Mouse (Mus musculus): ENCODE measurements at regions not wholly inside any gene's neighbourhood (a gene's known extent, or its start where the extent isn't known, plus 50 kb on each side); places are given as distances from the start of the nearest gene placed in this dataset.

- TF ChIP-seq POLR2A (IDR thresholded peaks at IDR 0.05; ENCODE audit: insufficient read depth, low read depth, low read length), result no peak
- no peak for TF ChIP-seq CTCF (IDR thresholded peaks at IDR 0.05)
Measured at GRCm38 (mm10) chr1:61054391-61054790, 76.7 kb downstream of the Icos start.

All from heart, adult 2 months (tissue).